ENCODE assay signal across 8 mouse cellular contexts in the genomic region with DNA sequence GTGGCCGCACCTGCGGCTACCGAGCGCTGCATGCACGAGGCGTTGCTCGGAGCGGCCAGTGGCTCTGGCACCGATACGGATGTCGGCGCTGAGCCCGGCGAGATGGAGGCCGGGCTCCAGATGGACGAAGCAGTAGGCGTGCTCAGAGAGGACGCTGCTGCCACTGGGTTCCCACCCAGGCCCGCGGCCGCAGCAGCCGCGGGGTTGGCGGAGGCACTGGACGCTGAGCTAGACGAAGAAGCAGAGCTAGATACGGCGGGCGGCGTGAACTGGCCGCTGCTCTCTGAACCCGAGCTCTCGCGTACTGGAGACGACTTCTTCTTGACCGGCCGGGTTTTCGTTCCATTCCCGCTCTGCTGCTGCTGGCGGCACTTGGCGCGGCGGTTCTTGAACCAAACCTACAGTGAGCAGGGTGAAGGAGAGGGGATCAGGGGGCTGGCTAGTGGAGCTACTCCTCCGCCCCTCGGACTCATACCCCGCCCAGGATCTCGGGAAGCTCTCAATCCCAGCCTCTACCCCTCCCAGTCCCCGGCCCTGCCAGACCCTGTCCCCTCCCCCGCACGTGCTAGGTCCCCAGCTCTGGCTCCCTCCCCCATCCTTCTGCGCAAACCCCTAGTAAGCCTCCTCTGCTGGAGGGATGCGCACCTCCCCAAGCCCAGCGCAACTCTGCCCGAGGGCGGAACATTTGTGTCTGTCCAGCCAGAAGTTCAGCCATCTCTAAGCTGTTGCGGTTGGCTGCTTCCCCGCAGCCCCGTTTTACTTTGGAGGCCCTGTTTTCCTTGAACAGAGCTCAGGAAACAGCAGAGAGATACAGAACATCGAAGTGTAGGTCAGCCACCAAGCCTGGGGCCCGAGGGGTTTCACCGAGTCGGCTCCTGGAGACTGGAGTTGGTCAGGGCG. TPM values are rescaled to one million over a fixed set of nuclear protein-coding genes. Genes with fewer than 3 reads are reported as not detected.
DNase-seq lines count a peak whose midpoint lies in the region; ATAC-seq lines count a peak whose summit lies in the region.

No protein-coding gene starts in this region.

- H3K4me1 ChIP-seq in hindbrain, embryonic 10.5 days (replicated peaks) = peaks cover 50% of the 10 kb centered on the region
- peaks cover 4% of the 10 kb centered on the region; the same call in 1 of the 2 replicates for H3K4me1 ChIP-seq in neural tube, embryonic 11.5 days (ENCODE audit: control insufficient read depth, insufficient read depth, low read length)

- ATAC-seq in neural tube, embryonic 11.5 days (ENCODE audit: insufficient read depth, low FRiP score, low TSS enrichment) = no peak; the same call in 1 of the 2 replicates
- no peak; the same call in 1 of the 2 replicates for ATAC-seq in erythroid progenitor cell, adult 5-6 weeks (replicated peaks; ENCODE audit: low FRiP score, poor library complexity, severe bottlenecking)

- peak overlapping the region; percentile 23; the same call in 1 of the 2 replicates for H3K27ac ChIP-seq in hindbrain, embryonic 10.5 days
- H3K27ac ChIP-seq in neural tube, embryonic 11.5 days (ENCODE audit: low read depth, low read length) = no peak overlapping the region

- no peak overlapping the region for H3K9ac ChIP-seq in neural tube, embryonic 11.5 days (ENCODE audit: low read length)

- peak; percentile 32 for DNase-seq in adrenal gland, adult 2 months
- no peak for DNase-seq in adrenal gland, postnatal 36 days
- peak; percentile 19 for DNase-seq in urinary bladder, postnatal 25 days (ENCODE audit: low spot score)
- DNase-seq in urinary bladder, postnatal 14 days (ENCODE audit: low spot score) = no peak
- peak; percentile 74 for DNase-seq in hindbrain, embryonic 10.5 days (ENCODE audit: low spot score)
- DNase-seq in left cerebral cortex, postnatal 4 days = peak; percentile 69
- DNase-seq in neural tube, embryonic 11.5 days (ENCODE audit: low spot score) = peak; percentile 61

- H3K36me3 ChIP-seq in hindbrain, embryonic 10.5 days = no peaks in the 10 kb centered on the region
- no peaks in the 10 kb centered on the region for H3K36me3 ChIP-seq in neural tube, embryonic 11.5 days (ENCODE audit: control insufficient read depth, insufficient read depth, low read length)

- peak overlapping the region; percentile 70 for H3K4me3 ChIP-seq in hindbrain, embryonic 10.5 days
- H3K4me3 ChIP-seq in neural tube, embryonic 11.5 days (ENCODE audit: low read depth, low read length) = peak overlapping the region; percentile 6; the same call in 1 of the 2 replicates

- intact Hi-C loops in left cerebral cortex, postnatal 4 days (cut with DNase I) = loop anchor here (5.0 kb wide), 1 partner anchor 200 kb away; no protein-coding TSS in a partner anchor

- WGBS in hindbrain, embryonic 10.5 days = under 1% methylated on average over 63 of the region's 63 CpGs
- under 1% methylated on average over 61 of the region's 63 CpGs for WGBS in neural tube, embryonic 11.5 days

- peaks cover 100% of the 10 kb centered on the region for H3K27me3 ChIP-seq in hindbrain, embryonic 10.5 days (ENCODE audit: insufficient read depth, poor library complexity, severe bottlenecking)
- H3K27me3 ChIP-seq in neural tube, embryonic 11.5 days (ENCODE audit: control insufficient read depth, insufficient read depth, low read length) = peaks cover 96% of the 10 kb centered on the region

- peak overlapping the region; percentile 14; the same call in 1 of the 2 replicates for H3K4me2 ChIP-seq in neural tube, embryonic 11.5 days (ENCODE audit: low read depth)

- no peaks in the 10 kb centered on the region for H3K9me3 ChIP-seq in hindbrain, embryonic 10.5 days
- no peaks in the 10 kb centered on the region for H3K9me3 ChIP-seq in neural tube, embryonic 11.5 days (ENCODE audit: control insufficient read depth, low read length)

RNA-seq across cellular contexts. Expression of a gene that starts 5.8 kb away (rescaled TPM):
- total RNA-seq in adrenal gland, adult 2 months (2021) = not detected
- not detected in 2 replicates for polyA plus RNA-seq in adrenal gland, adult 2 months (2012; rRNA removed)
- not detected for total RNA-seq in adrenal gland, postnatal 36 days (2021)
- 2.9 and 5.3 TPM in 2 replicates for polyA plus RNA-seq in hindbrain, embryonic 10.5 days (2016; fragmentation: Nextera tagmentation; extraction: Ambion mirVana)
- total RNA-seq in left cerebral cortex, postnatal 4 days (2021) = 10 to 100 TPM; 10.4 to 12.0 TPM
- polyA plus RNA-seq in neural tube, embryonic 11.5 days (2014; fragmentation: Nextera tagmentation; extraction: Ambion mirVana) = not detected in 2 replicates
- total RNA-seq in erythroid progenitor cell, adult 5-6 weeks (2015; ENCODE audit: low replicate concordance) = not detected in 2 replicates
- not detected in 2 replicates for total RNA-seq in erythroid progenitor cell, adult 5-6 weeks (2017; ENCODE audit: low replicate concordance)

Comparison
In these comparisons a context has a peak if more than half of its experiments do, and no peak if none do; other contexts are left out.
1. DNase-seq: peak in adrenal gland, adult 2 months (single experiment), urinary bladder, postnatal 25 days (single experiment), hindbrain, embryonic 10.5 days (single experiment), left cerebral cortex, postnatal 4 days (single experiment) and neural tube, embryonic 11.5 days (single experiment); none in adrenal gland, postnatal 36 days (0 of 2) and urinary bladder, postnatal 14 days (single experiment).
2. RNA of a gene that starts 5.8 kb away (total RNA-seq): 10.4 to 12.0 TPM in left cerebral cortex, postnatal 4 days; not detected in adrenal gland, adult 2 months, not detected in adrenal gland, postnatal 36 days and not detected in erythroid progenitor cell, adult 5-6 weeks; every median in the first group is over 10 times any median in the second.